Mouse (Mus musculus): Measurements from ENCODE around the gene Kif2c.

- peak; percentile 24; the same call in 1 of the 2 replicates for TF ChIP-seq CTCF (IDR thresholded peaks at IDR 0.05; ENCODE audit: borderline replicate concordance, control insufficient read depth, extremely low read depth, insufficient read depth, low read length, poor library complexity)
- no peak for TF ChIP-seq POLR2A (IDR thresholded peaks at IDR 0.05; ENCODE audit: control insufficient read depth, extremely low read depth, insufficient read depth, low read length, poor library complexity)
These were observed 19.9 kb upstream of the Kif2c start for GRCm38 (mm10) chr4:117202046-117202991.
